Mouse (Mus musculus): ENCODE measurements around the gene Senp7. TPM values are rescaled to one million over a fixed set of nuclear protein-coding genes. Genes with fewer than 3 reads are reported as not detected.
"Not testable (repeated sequence)": the region's sequence is repeated elsewhere in the genome, so short reads cannot be mapped to it uniquely, and the experiment has no call there.

Senp7 gene
- polyA plus RNA-seq (2014; fragmentation: Nextera tagmentation; extraction: Ambion mirVana): 59.6 and 70.9 TPM in 2 replicates

DNA sequence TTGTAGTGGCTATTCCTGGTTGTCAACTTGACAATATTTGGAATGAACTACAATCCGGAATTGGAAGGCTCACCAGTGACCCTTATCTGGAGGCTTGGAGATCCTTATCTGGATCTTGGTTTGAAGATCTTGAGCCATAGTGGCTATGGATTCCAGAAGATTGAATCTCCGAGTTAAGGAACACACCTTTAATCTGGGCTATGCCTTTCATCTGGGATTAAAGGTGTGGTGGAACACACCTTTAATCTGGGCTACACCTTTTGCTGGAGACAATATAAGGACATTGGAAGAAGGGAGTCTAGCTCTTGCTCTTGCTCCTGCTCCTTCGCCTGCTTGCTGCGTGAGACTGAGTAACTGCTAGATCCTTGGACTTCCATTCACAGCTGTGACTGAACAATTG lies at the start of gene Senp7:
TSS of gene Senp7 (plus strand) at position 301 of the 400 bp plus-strand sequence.
- not testable (repeated sequence) for H3K4me2 ChIP-seq (ENCODE audit: low read length); H3K27me3 ChIP-seq (ENCODE audit: control insufficient read depth, insufficient read depth, low read length); H3K27ac ChIP-seq (replicated peaks; ENCODE audit: low read depth, low read length); ATAC-seq (ENCODE audit: low FRiP score, low TSS enrichment); H3K4me1 ChIP-seq (ENCODE audit: control insufficient read depth, insufficient read depth, low read length); H3K9me3 ChIP-seq (ENCODE audit: control insufficient read depth, low read length); H3K4me3 ChIP-seq (replicated peaks; ENCODE audit: low read depth, low read length); H3K36me3 ChIP-seq (ENCODE audit: control insufficient read depth, insufficient read depth, low read length); H3K9ac ChIP-seq (replicated peaks; ENCODE audit: low read length); DNase-seq
- WGBS: no CpG with 5 or more reads among the region's 4 CpGs

DNA sequence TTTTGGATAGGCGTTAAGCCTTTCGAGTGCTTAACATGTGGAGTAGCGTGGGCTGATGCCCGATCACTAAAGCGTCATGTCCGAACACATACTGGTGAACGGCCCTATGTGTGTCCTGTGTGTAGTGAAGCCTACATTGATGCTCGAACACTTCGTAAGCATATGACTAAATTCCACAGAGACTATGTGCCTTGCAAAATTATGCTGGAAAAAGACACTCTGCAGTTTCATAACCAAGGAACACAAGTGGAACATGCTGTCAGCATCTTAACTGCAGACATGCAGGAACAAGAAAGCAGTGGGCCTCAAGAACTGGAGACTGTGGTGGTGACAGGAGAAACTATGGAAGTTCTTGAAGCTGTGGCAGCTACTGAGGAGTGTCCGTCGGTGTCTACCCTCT lies 41.3 kb upstream of the Senp7 start:
- H3K36me3 ChIP-seq (ENCODE audit: control insufficient read depth, insufficient read depth, low read length): peaks cover 54% of the 10 kb centered on the region
- H3K4me2 ChIP-seq (ENCODE audit: low read length): no peak overlapping the region
- 97% methylated on average over 11 of the region's 11 CpGs for WGBS
- ATAC-seq (ENCODE audit: low FRiP score, low TSS enrichment) (no peak), DNase-seq (no peak)
- no peaks in the 10 kb centered on the region for H3K4me1 ChIP-seq (ENCODE audit: control insufficient read depth, insufficient read depth, low read length)
- H3K27ac ChIP-seq (replicated peaks; ENCODE audit: low read depth, low read length): no peak overlapping the region
- no peaks in the 10 kb centered on the region for H3K27me3 ChIP-seq (ENCODE audit: control insufficient read depth, insufficient read depth, low read length)
- no peaks in the 10 kb centered on the region for H3K9me3 ChIP-seq (ENCODE audit: control insufficient read depth, low read length)
- no peak overlapping the region for H3K9ac ChIP-seq (replicated peaks; ENCODE audit: low read length)
- no peak overlapping the region for H3K4me3 ChIP-seq (replicated peaks; ENCODE audit: low read depth, low read length)

DNA sequence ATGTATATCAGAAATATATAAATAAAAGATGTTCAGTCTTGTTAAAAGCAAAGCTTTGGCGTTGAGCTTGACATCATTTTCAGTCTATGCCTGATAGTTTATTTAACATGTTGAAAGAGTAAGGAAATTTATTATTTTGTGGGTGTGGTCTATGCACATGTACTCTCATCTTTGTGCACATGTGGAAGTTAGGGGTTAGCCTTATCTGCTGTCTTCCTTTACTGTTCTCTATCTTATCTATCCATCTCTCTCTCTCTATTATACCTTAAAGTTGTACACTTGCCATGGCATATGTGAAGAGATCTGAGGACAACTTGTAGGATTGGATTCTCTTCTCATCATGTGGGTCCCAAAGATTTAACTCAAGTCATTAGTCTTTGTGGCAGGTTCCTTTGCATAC lies 39.3 kb upstream of the Senp7 start:
- no peaks in the 10 kb centered on the region for H3K4me1 ChIP-seq (ENCODE audit: control insufficient read depth, insufficient read depth, low read length)
- no peak overlapping the region for H3K27ac ChIP-seq (replicated peaks; ENCODE audit: low read depth, low read length)
- ATAC-seq (ENCODE audit: low FRiP score, low TSS enrichment): no peak
- no peak overlapping the region for H3K4me2 ChIP-seq (ENCODE audit: low read length)
- no peaks in the 10 kb centered on the region for H3K9me3 ChIP-seq (ENCODE audit: control insufficient read depth, low read length)
- WGBS: 98% methylated on average over 1 of the region's 1 CpGs
- peaks cover 39% of the 10 kb centered on the region for H3K36me3 ChIP-seq (ENCODE audit: control insufficient read depth, insufficient read depth, low read length)
- H3K27me3 ChIP-seq (ENCODE audit: control insufficient read depth, insufficient read depth, low read length): no peaks in the 10 kb centered on the region
- no peak overlapping the region for H3K9ac ChIP-seq (replicated peaks; ENCODE audit: low read length)
- H3K4me3 ChIP-seq (replicated peaks; ENCODE audit: low read depth, low read length): no peak overlapping the region
- no peak for DNase-seq

DNA sequence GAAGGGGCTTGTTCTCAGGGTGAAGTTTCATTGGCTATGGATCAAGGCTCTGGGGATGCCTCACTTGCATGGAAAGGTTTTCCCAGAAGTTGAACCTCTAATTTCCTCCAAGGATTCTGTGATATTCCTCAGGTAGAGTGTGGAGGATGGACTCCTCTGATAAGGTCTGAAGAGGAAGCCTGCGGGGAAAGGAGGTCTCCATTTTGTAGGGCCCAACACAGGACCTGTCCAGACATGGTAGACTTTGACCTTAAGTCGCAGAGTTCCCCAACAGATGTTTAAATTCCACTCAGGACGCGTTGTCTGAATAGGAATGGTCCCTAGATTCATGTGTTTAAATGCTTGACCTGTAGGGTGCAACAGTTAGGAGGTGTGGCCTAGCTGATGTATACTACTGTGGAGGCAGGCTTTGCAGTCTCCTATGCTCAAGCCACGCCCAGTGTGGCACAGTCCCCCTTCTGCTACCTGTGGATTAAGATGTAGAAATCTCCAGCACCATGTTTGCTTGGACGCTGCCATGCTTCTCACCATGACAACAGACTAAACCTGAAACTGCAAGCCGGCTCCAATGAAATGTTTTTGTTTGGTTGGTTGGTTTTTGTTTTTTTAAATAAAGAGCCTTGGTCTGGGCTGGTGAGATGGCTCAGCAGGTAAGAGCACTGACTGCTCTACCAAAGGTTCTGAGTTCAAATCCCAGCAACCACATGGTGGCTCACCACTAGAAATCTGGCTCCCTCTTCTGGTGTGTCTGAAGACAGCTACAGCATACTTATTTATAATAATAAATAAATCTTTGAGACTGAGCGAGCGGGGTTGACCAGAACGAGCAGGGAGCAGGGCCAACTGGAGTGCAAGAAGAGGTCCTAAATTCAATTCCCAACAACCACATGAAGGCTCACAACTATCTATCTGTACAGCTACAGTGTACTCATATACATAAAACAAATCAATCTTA lies 35.1 kb upstream of the Senp7 start:
- Histone ChIP-seq H3K27ac (replicated peaks; ENCODE audit: low read depth, low read length) (no peak overlapping the region), H3K9ac (replicated peaks; ENCODE audit: low read length) (no peak overlapping the region), H3K27me3 (ENCODE audit: control insufficient read depth, insufficient read depth, low read length) (no peaks in the 10 kb centered on the region), H3K4me2 (ENCODE audit: low read length) (no peak overlapping the region), H3K9me3 (ENCODE audit: control insufficient read depth, low read length) (no peaks in the 10 kb centered on the region), H3K4me3 (replicated peaks; ENCODE audit: low read depth, low read length) (no peak overlapping the region), H3K4me1 (ENCODE audit: control insufficient read depth, insufficient read depth, low read length) (no peaks in the 10 kb centered on the region), H3K36me3 (ENCODE audit: control insufficient read depth, insufficient read depth, low read length) (peaks cover 31% of the 10 kb centered on the region)
- DNase-seq: no peak
- 89% methylated on average over 10 of the region's 10 CpGs for WGBS
- no peak for ATAC-seq (ENCODE audit: low FRiP score, low TSS enrichment)

DNA sequence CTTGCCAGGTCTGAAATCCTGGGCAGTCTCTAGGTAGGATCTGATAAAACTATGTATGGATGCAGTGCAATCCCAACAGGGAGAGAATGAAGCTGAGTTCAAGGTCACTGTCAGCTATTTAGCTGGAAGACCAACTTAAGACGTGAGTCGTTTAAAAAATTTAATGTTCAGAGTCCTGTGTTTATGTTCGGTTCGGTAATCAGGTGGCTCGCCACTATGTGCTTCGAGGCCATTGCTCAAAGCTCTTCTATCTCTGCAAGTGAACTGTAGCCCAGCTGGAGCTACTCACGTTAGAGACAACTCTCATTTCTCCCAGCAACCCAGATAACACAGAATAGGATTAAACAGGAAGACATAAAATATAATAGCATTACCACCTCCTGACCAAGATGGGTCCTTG lies 34.1 kb upstream of the Senp7 start:
- H3K27me3 ChIP-seq (ENCODE audit: control insufficient read depth, insufficient read depth, low read length): no peaks in the 10 kb centered on the region
- no peak overlapping the region for H3K4me3 ChIP-seq (replicated peaks; ENCODE audit: low read depth, low read length)
- WGBS: 87% methylated on average over 7 of the region's 7 CpGs
- peaks cover 38% of the 10 kb centered on the region for H3K36me3 ChIP-seq (ENCODE audit: control insufficient read depth, insufficient read depth, low read length)
- no peak overlapping the region for H3K4me2 ChIP-seq (ENCODE audit: low read length)
- H3K4me1 ChIP-seq (ENCODE audit: control insufficient read depth, insufficient read depth, low read length): no peaks in the 10 kb centered on the region
- H3K27ac ChIP-seq (replicated peaks; ENCODE audit: low read depth, low read length): no peak overlapping the region
- DNase-seq (no peak), ATAC-seq (ENCODE audit: low FRiP score, low TSS enrichment) (no peak)
- no peaks in the 10 kb centered on the region for H3K9me3 ChIP-seq (ENCODE audit: control insufficient read depth, low read length)
- no peak overlapping the region for H3K9ac ChIP-seq (replicated peaks; ENCODE audit: low read length)

DNA sequence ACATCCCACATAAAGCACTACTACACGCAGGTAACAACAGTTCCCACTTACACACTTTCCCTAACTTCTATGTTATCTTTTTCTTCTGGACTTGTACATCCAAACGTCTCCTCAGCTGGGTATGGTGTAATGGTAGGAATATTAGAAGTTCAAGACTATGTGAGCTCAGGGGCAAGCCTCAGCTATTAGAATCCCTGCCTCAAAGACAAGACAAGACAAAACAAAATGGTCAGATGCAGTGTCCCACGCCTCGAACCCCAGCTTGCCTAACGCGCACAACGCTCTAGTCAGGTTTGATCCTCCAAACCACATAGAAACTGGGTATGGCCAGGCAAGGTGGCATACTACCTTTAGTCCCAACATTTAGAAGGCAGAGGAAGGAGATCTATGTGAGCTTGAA lies 28.5 kb upstream of the Senp7 start:
- Histone ChIP-seq H3K4me1 (ENCODE audit: control insufficient read depth, insufficient read depth, low read length) (no peaks in the 10 kb centered on the region), H3K9me3 (ENCODE audit: control insufficient read depth, low read length) (no peaks in the 10 kb centered on the region), H3K36me3 (ENCODE audit: control insufficient read depth, insufficient read depth, low read length) (peaks cover 54% of the 10 kb centered on the region), H3K27ac (replicated peaks; ENCODE audit: low read depth, low read length) (no peak overlapping the region), H3K4me2 (ENCODE audit: low read length) (no peak overlapping the region), H3K9ac (replicated peaks; ENCODE audit: low read length) (no peak overlapping the region), H3K27me3 (ENCODE audit: control insufficient read depth, insufficient read depth, low read length) (no peaks in the 10 kb centered on the region), H3K4me3 (replicated peaks; ENCODE audit: low read depth, low read length) (no peak overlapping the region)
- ATAC-seq (ENCODE audit: low FRiP score, low TSS enrichment): no peak
- 98% methylated on average over 7 of the region's 7 CpGs for WGBS
- no peak for DNase-seq

DNA sequence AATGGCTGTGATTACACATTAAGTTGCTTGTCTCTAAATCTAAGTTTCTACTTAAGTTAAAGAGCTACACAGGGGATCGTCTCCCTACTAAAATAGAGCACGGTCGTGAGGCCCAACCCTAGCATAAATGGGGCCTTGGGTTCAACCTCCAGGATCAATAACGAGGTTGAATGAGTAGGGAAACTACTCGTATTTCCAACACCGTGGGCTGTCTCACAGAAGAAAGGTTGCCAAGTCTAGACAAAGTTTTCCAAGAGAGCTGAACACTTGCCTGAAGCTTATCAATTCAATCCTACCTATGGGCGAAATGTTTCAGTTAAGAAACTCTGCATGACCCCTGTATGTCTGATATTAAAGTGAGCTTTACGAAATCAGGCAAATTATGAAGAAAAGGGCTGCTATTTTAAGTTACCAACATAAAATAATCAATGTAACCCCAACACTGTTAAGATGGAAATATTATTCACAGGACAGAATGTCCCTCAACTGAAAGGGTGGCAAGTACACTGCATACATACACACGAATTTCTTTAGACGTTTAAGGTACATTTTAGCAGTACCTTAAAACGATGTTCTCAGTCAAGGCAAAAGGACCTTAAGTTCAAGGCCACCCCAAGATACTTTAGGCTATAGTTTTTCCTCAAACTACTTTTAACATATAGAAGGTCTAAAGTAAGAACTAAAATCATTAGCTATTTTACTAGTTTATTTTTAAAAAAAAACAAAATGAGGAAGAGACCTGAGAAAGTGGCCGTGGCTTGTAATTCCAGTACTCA lies 20.1 kb upstream of the Senp7 start:
- H3K4me3 ChIP-seq (replicated peaks; ENCODE audit: low read depth, low read length): peak overlapping the region; percentile 95
- H3K9ac ChIP-seq (replicated peaks; ENCODE audit: low read length): peak overlapping the region; percentile 96
- 54% methylated on average over 12 of the region's 12 CpGs for WGBS
- peak overlapping the region; percentile 89 for H3K4me2 ChIP-seq (ENCODE audit: low read length)
- ATAC-seq (ENCODE audit: low FRiP score, low TSS enrichment) (no peak), DNase-seq (no peak)
- H3K27me3 ChIP-seq (ENCODE audit: control insufficient read depth, insufficient read depth, low read length): no peaks in the 10 kb centered on the region
- H3K4me1 ChIP-seq (ENCODE audit: control insufficient read depth, insufficient read depth, low read length): peaks cover 18% of the 10 kb centered on the region
- peaks cover 23% of the 10 kb centered on the region for H3K36me3 ChIP-seq (ENCODE audit: control insufficient read depth, insufficient read depth, low read length)
- H3K27ac ChIP-seq (replicated peaks; ENCODE audit: low read depth, low read length): no peak overlapping the region
- no peaks in the 10 kb centered on the region for H3K9me3 ChIP-seq (ENCODE audit: control insufficient read depth, low read length)

DNA sequence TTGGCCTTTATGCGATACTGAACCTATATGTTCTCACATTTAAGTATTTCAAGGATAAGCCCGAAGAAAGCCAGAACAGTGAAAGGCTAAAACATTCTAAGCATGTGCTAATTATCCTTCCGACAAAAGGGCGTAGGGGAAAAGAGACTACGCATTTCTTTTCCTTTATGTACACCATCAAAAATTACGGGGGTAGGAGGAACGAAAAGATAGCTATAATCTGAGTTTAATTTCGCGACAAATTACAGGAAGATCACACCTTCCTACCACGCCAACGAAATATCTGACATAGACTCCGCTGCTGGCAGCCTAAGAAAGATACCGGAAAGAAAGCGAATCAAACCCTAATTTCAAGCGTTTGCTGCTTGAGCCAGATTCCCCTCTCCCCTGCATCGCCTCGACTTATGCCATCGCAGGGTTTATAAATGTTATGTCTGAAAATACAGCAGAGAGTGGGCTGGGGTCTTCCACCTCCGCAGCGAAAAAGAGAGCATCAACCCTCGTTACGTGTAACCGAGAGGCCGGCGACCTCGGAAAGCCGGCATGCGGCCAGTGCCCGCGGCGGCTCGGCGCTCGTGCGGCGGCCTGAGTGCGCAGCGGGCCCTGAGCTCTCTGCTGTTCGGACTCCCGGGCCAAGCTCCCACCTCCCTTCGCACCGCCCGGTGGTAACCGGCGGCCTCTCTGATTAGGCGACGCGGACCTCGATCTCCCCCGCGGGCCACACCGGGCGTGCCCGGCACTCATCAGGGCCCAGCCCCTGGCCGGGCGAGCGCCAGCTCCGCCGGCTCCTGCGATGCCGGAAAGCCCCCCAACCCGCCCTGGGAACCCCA lies 19.2 kb upstream of the Senp7 start:
- H3K9me3 ChIP-seq (ENCODE audit: control insufficient read depth, low read length): no peaks in the 10 kb centered on the region
- DNase-seq (peak; percentile 69), ATAC-seq (ENCODE audit: low FRiP score, low TSS enrichment) (peak; percentile 86)
- H3K9ac ChIP-seq (replicated peaks; ENCODE audit: low read length): peak overlapping the region; percentile 96
- peak overlapping the region; percentile 94 for H3K27ac ChIP-seq (replicated peaks; ENCODE audit: low read depth, low read length)
- H3K36me3 ChIP-seq (ENCODE audit: control insufficient read depth, insufficient read depth, low read length): peaks cover 30% of the 10 kb centered on the region
- WGBS: under 1% methylated on average over 62 of the region's 62 CpGs
- peaks cover 18% of the 10 kb centered on the region for H3K4me1 ChIP-seq (ENCODE audit: control insufficient read depth, insufficient read depth, low read length)
- H3K4me3 ChIP-seq (replicated peaks; ENCODE audit: low read depth, low read length): peak overlapping the region; percentile 95
- H3K4me2 ChIP-seq (ENCODE audit: low read length): peak overlapping the region; percentile 89
- H3K27me3 ChIP-seq (ENCODE audit: control insufficient read depth, insufficient read depth, low read length): no peaks in the 10 kb centered on the region
